Mouse (Mus musculus): ENCODE measurements at regions not wholly inside any gene's neighbourhood (a gene's known extent, or its start where the extent isn't known, plus 50 kb on each side); places are given as distances from the start of the nearest gene placed in this dataset.

DNA sequence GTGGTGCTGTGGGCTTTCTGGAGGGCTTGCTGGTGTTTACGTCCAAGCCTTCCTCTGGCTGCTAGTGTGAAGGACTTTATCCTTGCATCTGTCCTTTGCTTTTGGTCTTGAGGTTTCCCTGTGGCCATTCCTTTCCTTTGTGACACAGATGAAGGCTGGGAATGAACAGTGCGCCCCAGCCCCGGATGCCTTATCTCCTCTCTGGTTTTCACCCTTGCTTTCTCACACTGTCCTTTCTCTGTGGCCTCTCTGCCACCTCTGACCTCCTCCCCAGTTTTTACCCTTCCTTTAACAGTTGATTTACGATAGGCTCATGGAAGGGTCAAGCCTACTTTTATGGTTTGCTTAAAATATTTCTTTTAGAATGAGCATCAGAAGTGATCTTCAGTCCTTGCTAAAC is 53.2 kb downstream of the Gas1 start:
- no peak for TF ChIP-seq TAL1 (IDR thresholded peaks at IDR 0.05; ENCODE audit: low read length)
- no peaks in the 10 kb centered on the region for H3K36me3 ChIP-seq (ENCODE audit: control insufficient read depth)
- H3K4me1 ChIP-seq (ENCODE audit: control insufficient read depth), result no peaks in the 10 kb centered on the region
- H3K27me3 ChIP-seq (ENCODE audit: control insufficient read depth), result no peaks in the 10 kb centered on the region
- no peak overlapping the region for H3K4me3 ChIP-seq (replicated peaks)
- H3K9me3 ChIP-seq (ENCODE audit: control insufficient read depth, low read length), result no peaks in the 10 kb centered on the region

GRCm38 (mm10) chr13:60123174-60123587 is 54.0 kb downstream of the Gas1 start:
- Histone ChIP-seq H3K4me3 (replicated peaks) (no peak overlapping the region), H3K4me1 (ENCODE audit: control insufficient read depth) (no peaks in the 10 kb centered on the region), H3K9me3 (ENCODE audit: control insufficient read depth, low read length) (no peaks in the 10 kb centered on the region), H3K27me3 (ENCODE audit: control insufficient read depth) (no peaks in the 10 kb centered on the region), H3K36me3 (ENCODE audit: control insufficient read depth) (no peaks in the 10 kb centered on the region)
- TF ChIP-seq TAL1 (IDR thresholded peaks at IDR 0.05; ENCODE audit: low read length) (no peak), GATA1 (IDR thresholded peaks at IDR 0.05; ENCODE audit: low read length) (no peak)

- Histone ChIP-seq H3K36me3 (ENCODE audit: control insufficient read depth) (no peaks in the 10 kb centered on the region), H3K27me3 (ENCODE audit: control insufficient read depth) (no peaks in the 10 kb centered on the region)
These were observed 54.6 kb downstream of the Gas1 start for GRCm38 (mm10) chr13:60122341-60123173.

DNA sequence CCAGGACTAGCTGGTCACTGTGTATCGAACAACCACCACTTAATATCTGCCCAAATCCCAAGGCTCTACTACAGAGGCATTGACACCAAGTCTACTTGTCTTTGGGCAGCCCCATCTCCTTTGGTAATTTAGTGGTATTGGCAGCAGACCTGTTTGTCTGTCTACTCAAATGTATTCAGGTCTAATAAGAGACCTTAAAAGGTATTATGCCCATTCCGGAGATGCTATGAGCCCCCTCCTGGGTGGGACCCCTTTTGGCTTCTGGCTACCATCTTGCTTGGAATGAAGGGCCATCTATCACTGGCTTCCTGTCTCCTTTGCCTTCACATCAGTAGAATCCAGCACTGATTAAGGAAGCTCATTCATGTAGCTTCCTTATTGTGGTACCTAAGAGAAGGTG is 65.7 kb downstream of the Gas1 start:
- no peak for TF ChIP-seq GATA1 (IDR thresholded peaks at IDR 0.05; ENCODE audit: low read length)
- Histone ChIP-seq H3K9me3 (ENCODE audit: control insufficient read depth, low read length) (no peaks in the 10 kb centered on the region), H3K27me3 (ENCODE audit: control insufficient read depth) (no peaks in the 10 kb centered on the region), H3K4me1 (ENCODE audit: control insufficient read depth) (no peaks in the 10 kb centered on the region), H3K36me3 (ENCODE audit: control insufficient read depth) (no peaks in the 10 kb centered on the region), H3K4me3 (replicated peaks) (no peak overlapping the region)

More at GRCm38 (mm10) chr13:60122341-60123173, 54.6 kb downstream of the Gas1 start:
- Histone ChIP-seq H3K4me1 (ENCODE audit: control insufficient read depth) (no peaks in the 10 kb centered on the region), H3K4me3 (replicated peaks) (no peak overlapping the region), H3K9me3 (ENCODE audit: control insufficient read depth, low read length) (no peaks in the 10 kb centered on the region)
- TF ChIP-seq GATA1 (IDR thresholded peaks at IDR 0.05; ENCODE audit: low read length), result no peak
- no peak for TF ChIP-seq TAL1 (IDR thresholded peaks at IDR 0.05; ENCODE audit: low read length)

- Histone ChIP-seq H3K4me3 (replicated peaks) (no peak overlapping the region), H3K27me3 (ENCODE audit: control insufficient read depth) (no peaks in the 10 kb centered on the region), H3K4me1 (ENCODE audit: control insufficient read depth) (no peaks in the 10 kb centered on the region), H3K9me3 (ENCODE audit: control insufficient read depth, low read length) (no peaks in the 10 kb centered on the region), H3K36me3 (ENCODE audit: control insufficient read depth) (no peaks in the 10 kb centered on the region)
- TF ChIP-seq TAL1 (IDR thresholded peaks at IDR 0.05; ENCODE audit: low read length) (no peak), GATA1 (IDR thresholded peaks at IDR 0.05; ENCODE audit: low read length) (no peak)
These were observed 66.9 kb downstream of the Gas1 start for GRCm38 (mm10) chr13:60110079-60110846.

GRCm38 (mm10) chr13:60105286-60105685 is 71.9 kb downstream of the Gas1 start:
- no peaks in the 10 kb centered on the region for H3K9me3 ChIP-seq (ENCODE audit: control insufficient read depth, low read length)

GRCm38 (mm10) chr13:60101651-60102050 is 75.5 kb downstream of the Gas1 start:
- no peaks in the 10 kb centered on the region for H3K36me3 ChIP-seq (ENCODE audit: control insufficient read depth)
- H3K27me3 ChIP-seq (ENCODE audit: control insufficient read depth), result no peaks in the 10 kb centered on the region
- H3K9me3 ChIP-seq (ENCODE audit: control insufficient read depth, low read length), result no peaks in the 10 kb centered on the region
- no peak overlapping the region for H3K4me3 ChIP-seq (replicated peaks)
- H3K4me1 ChIP-seq (ENCODE audit: control insufficient read depth), result no peaks in the 10 kb centered on the region
- TF ChIP-seq TAL1 (IDR thresholded peaks at IDR 0.05; ENCODE audit: low read length) (no peak), GATA1 (IDR thresholded peaks at IDR 0.05; ENCODE audit: low read length) (no peak)

More at GRCm38 (mm10) chr13:60105286-60105685, 71.9 kb downstream of the Gas1 start:
- Histone ChIP-seq H3K4me3 (replicated peaks) (no peak overlapping the region), H3K36me3 (ENCODE audit: control insufficient read depth) (no peaks in the 10 kb centered on the region), H3K27me3 (ENCODE audit: control insufficient read depth) (no peaks in the 10 kb centered on the region), H3K4me1 (ENCODE audit: control insufficient read depth) (no peaks in the 10 kb centered on the region)
- no peak for TF ChIP-seq GATA1 (IDR thresholded peaks at IDR 0.05; ENCODE audit: low read length)
- TF ChIP-seq TAL1 (IDR thresholded peaks at IDR 0.05; ENCODE audit: low read length), result no peak

DNA sequence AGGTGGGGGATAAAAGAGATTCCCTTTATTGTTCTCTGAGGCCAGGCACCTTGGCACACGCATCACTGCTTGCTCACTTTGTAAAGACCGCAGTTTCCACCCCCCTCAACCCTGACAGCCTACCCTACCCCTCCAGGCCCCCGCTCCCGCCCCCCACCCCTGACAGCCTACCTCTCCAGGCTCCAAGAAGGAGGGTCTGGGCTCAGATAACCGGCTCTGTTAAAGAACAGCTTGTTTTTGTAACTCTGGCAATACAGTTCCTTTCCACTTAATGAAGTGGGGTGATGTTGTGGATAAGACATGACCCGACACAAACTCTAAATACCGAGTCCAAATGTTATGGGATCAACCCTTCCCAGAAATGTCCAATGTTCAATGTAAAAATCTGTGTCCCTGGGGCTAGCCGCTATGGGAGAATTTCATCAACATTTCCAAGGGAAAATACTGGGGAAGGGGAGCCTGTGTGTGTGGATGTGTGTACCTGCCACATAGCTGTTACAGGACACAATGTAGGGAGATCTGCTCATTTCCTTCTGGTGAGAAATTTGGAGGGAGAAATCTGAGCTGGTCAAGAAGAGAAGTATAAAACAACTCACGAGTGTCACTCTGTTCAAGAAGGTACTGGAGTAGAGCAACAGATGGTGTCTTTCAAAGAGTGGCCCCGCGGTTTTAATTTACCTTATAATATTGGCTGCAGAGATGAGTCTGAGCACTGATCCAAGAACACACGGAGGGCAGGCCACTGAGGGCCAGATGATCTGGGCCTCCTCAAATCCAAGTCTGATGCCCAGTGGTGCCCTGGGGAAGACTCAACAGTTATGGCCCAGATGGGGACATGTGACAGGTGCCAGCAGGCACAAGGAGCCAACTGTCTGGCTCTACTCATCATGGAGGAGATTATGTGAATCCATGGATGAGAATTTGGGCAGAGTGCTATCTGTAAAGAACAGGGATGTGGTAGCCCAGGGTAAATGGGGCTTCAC is 76.7 kb downstream of the Gas1 start:
- H3K9me3 ChIP-seq (ENCODE audit: control insufficient read depth, low read length), result no peaks in the 10 kb centered on the region

More for the DNA sequence above, 76.7 kb downstream of the Gas1 start:
- no peak overlapping the region for H3K4me3 ChIP-seq (replicated peaks)
- TF ChIP-seq GATA1 (IDR thresholded peaks at IDR 0.05; ENCODE audit: low read length) (no peak), TAL1 (IDR thresholded peaks at IDR 0.05; ENCODE audit: low read length) (no peak)
- no peaks in the 10 kb centered on the region for H3K27me3 ChIP-seq (ENCODE audit: control insufficient read depth)
- no peaks in the 10 kb centered on the region for H3K4me1 ChIP-seq (ENCODE audit: control insufficient read depth)
- H3K36me3 ChIP-seq (ENCODE audit: control insufficient read depth), result no peaks in the 10 kb centered on the region
